Mouse (Mus musculus) heart, postnatal 0 days (tissue): ENCODE data around the gene Tnp1.

ENCODE experiments used
- CTCF ChIP-seq: IDR thresholded peaks from 2 replicates; pipeline ENCODE4 v1.5.1; 2016; ENCODE audit warnings: antibody characterized with exemption, control low read depth, low read depth
- EP300 ChIP-seq: IDR thresholded peaks from 2 replicates; pipeline ENCODE4 v1.6.1; 2016; ENCODE audit warnings: antibody characterized with exemption, low read depth

DNA sequence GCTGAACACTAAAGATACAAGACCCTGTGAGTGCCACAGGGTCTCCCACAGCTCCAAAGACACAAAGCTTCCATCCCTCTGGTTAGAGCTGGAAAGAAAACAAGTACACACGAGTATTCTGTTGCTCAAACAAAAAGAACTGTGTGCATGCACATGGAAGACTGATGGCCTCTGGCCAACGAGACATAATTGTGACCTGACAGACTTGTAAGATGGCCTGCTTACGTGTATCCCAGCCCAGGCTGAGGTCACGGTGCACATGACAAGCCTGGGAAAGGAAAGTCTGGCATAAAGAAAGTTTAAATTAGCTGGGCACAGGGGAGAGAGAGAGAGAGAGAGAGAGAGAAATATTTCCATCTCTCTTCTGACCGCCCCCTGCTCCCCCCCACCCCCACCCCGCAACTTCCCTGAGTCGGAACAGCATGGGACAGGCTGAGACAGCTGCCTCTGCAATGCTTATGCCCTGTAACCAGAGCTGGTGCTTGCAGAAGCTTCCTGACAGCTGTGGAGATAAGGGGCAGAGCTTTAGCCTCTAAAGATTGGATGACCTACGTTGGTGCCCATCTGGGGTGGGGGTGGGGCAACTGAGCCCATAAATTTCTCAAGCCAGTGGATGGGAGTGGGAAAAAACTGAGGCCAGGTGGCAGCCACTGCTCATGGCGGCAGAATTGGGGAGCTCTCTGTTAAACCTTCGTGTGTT is 46.4 kb downstream of the Tnp1 start:
- no peak for TF ChIP-seq CTCF
- TF ChIP-seq EP300, result peak; percentile 51
